Mouse (Mus musculus): ENCODE measurements around the gene Foxr1.
"Not testable (repeated sequence)": the region's sequence is repeated elsewhere in the genome, so short reads cannot be mapped to it uniquely, and the experiment has no call there.

DNA sequence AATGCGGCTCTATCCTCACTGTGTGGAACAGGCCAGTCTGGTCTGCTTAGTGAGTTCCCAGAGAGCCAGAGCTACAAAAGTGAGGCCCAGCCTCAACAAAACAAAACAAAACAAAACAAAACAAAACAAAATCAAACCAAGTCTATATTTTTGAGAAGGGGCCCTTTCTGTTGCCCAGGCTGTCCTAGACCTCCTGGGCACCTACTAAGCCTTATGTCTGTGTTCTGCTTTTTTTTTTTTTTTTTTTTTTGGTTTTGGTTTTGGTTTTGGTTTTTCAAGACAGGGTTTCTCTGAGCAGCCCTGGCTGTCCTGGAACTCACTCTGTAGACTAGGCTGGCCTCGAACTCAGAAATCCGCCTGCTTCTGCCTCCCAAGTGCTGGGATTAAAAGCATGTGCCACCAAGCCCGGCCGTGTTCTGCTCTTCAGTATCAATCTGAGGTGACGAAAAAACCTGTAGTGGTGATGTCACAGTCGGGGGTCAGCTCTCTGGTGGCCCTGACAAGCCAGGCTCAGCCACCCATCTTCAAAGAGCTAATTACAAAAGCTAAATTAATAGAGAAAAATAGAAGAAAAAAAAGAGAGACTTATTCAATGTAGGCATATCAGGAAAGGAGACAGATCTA is 3.6 kb upstream of the Foxr1 start:
- TF ChIP-seq CTCF, EP300 (IDR thresholded peaks at IDR 0.05): not testable (repeated sequence)
